Mouse (Mus musculus): Measurements from ENCODE around the gene Cenpb. TPM values are rescaled to one million over a fixed set of nuclear protein-coding genes. Genes with fewer than 3 reads are reported as not detected.
A peak's percentile ranks its signal among the peaks of the same experiment; 100 is the strongest.

The Cenpb gene
- total RNA-seq, 2 experiments from 2014 or later = 72.3 to 78.8 TPM

GRCm38 (mm10) chr2:131174700-131175099, 5.2 kb downstream of the Cenpb start:
- peak overlapping the region; percentile 43; the same call in 1 of the 2 replicates for H3K27ac ChIP-seq
- peak; percentile 73 to 79 for DNase-seq (ENCODE audit: low spot score in 2 of 2)
- H3K4me3 ChIP-seq = peak overlapping the region; percentile 62
- TF ChIP-seq CTCF (conservative IDR thresholded peaks at IDR 0.05) = no peak

DNA sequence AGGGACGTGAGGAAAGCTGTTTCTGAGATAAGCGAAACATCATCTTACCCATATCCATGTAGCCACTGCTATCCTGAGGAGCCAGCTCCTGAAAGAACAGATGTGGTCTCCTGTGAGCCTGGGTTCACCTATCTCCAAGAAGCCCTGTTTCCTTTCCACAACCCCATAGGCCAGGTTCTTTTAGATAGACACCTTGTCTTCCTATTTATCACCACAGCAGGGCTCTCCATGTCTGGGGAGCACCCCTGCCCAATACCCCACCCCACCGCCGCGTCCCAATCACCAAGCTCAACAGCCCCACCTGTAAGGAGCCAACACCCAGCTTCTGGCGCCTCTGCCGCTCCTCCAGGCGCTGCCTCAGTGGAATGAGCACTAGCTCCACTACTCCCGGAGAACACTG, 7.5 kb downstream of the Cenpb start:
- no peak for DNase-seq (ENCODE audit: low spot score in 2 of 2)

DNA sequence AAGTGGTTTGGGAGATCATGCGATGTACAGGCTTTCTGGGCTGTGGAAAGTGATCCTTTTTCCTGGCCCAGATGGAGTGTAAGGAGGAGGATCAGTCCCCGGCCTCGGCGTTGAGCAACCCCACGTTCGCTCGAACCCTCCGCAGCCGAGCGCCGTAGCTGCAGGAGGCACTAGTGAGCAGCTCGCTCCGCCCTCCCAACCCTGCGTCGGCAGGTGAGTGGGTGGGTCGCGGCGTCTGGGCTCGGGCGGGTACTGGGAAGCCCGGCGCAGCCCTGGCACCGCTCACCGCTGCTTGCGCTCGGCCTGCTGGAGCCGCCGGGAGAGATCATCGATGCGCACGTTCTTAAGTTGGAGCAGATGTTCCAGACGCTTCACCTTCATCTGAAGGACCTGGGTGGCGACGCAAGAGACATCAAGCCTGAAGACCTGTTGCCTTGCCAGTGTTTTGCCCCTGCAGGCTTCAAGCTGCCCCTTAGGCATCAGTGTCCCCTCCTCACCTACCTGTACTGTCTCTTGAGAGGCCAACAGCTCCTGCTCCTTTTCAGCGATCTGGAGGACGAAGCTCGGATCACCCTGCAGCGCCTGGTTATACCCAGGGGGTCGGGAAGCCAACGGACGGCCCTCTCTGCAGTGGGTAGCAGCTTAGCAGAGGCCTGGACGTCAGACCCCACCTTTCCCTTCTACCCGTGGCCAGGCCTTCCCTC, 8.3 kb downstream of the Cenpb start:
- H3K4me3 ChIP-seq = peak overlapping the region; percentile 53
- peak overlapping the region; percentile 82 for H3K27ac ChIP-seq
- TF ChIP-seq CTCF (conservative IDR thresholded peaks at IDR 0.05) = peak; percentile 67
- peak; percentile 80 to 81 for DNase-seq (ENCODE audit: low spot score in 2 of 2)

More for the DNA sequence above, 7.5 kb downstream of the Cenpb start:
- TF ChIP-seq CTCF (conservative IDR thresholded peaks at IDR 0.05) = no peak
- no peak overlapping the region for H3K4me3 ChIP-seq
- no peak overlapping the region for H3K27ac ChIP-seq

DNA sequence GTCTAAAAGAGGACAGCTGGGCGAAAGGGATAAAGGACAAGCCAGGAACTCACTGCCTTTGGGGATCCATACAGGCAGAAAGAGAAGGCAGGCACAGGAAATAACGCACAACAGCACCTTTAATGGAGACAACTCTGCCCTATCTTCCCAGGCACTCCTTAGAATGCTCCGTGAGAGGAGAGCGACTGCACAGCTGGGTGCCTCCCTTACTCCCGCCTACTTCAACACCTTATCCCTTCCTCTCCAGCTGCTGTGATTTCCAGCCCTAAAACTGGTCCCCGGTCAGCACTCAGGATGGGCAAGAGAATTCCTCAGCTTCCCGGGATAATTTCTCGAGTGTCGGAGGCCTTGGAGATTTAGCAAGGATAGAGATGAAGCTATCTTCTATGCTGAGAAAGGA, 8.9 kb downstream of the Cenpb start:
- DNase-seq (ENCODE audit: low spot score in 2 of 2) = no peak
- Histone ChIP-seq H3K27ac (peak overlapping the region; percentile 82), H3K4me3 (peak overlapping the region; percentile 53)
- TF ChIP-seq CTCF (conservative IDR thresholded peaks at IDR 0.05) = no peak

- DNase-seq (ENCODE audit: low spot score in 2 of 2) = no peak
- H3K27ac ChIP-seq = peak overlapping the region; percentile 6; the same call in 1 of the 2 replicates
- no peak for TF ChIP-seq CTCF (conservative IDR thresholded peaks at IDR 0.05)
- H3K4me3 ChIP-seq = no peak overlapping the region
These were observed 11.0 kb downstream of the Cenpb start for GRCm38 (mm10) chr2:131168914-131169313.

GRCm38 (mm10) chr2:131167984-131168383, 11.9 kb downstream of the Cenpb start:
- no peak for TF ChIP-seq CTCF (conservative IDR thresholded peaks at IDR 0.05)
- Histone ChIP-seq H3K27ac (no peak overlapping the region), H3K4me3 (no peak overlapping the region)
- no peak for DNase-seq (ENCODE audit: low spot score in 2 of 2)

DNA sequence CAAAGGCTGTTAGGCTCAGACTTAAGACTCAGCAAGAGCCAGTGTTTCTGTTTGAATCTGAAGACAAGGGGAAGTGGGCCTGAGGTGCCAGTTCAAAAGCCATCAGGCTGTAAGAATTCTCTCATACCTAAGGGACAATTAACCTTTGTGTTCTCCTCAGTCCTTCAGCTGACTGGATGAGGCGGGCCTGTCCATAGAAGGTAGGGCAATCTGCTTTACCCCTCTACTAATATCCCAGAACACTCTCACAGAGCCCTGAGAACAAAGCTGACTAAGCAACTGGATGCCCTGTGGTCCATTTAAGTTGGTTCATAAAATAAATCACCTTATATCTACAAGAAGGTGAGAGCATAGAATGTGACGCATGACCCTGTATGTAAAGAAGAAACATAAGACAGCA, 13.7 kb downstream of the Cenpb start:
- no peak overlapping the region for H3K4me3 ChIP-seq
- no peak overlapping the region for H3K27ac ChIP-seq
- TF ChIP-seq CTCF (conservative IDR thresholded peaks at IDR 0.05) = no peak
- DNase-seq (ENCODE audit: low spot score in 2 of 2) = no peak

- no peak for TF ChIP-seq CTCF (conservative IDR thresholded peaks at IDR 0.05)
These were observed 15.9 kb downstream of the Cenpb start for GRCm38 (mm10) chr2:131163924-131164323.

DNA sequence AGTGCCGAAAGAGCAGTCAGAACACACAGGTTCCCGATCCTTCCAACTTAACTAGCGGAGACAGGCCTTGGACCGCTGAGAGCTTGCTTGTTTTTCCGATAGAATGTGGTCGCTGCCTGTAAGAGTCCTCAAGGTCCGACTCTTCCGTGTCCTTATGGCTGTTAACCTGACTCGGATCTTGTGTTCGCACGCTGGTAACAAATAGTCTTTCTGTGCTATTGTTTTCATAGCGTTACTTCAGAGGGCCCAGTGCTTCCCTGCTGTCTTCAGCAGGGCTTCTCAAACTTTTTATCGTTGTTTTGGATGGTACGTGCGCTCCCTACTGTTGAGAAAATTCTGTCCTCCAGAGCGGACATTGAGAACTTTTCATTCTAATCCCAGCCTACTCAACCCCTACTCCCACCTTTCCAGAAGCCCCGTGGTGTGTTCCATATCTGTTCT, 19.2 kb downstream of the Cenpb start:
- Histone ChIP-seq H3K27ac (peak overlapping the region; percentile 96), H3K4me3 (peak overlapping the region; percentile 84)
- TF ChIP-seq CTCF (conservative IDR thresholded peaks at IDR 0.05) = peak; percentile 66
- no peak for DNase-seq (ENCODE audit: low spot score in 2 of 2)

More at GRCm38 (mm10) chr2:131163924-131164323, 15.9 kb downstream of the Cenpb start:
- no peak overlapping the region for H3K4me3 ChIP-seq
- DNase-seq (ENCODE audit: low spot score in 2 of 2) = no peak
- peak overlapping the region; percentile 51 for H3K27ac ChIP-seq

DNA sequence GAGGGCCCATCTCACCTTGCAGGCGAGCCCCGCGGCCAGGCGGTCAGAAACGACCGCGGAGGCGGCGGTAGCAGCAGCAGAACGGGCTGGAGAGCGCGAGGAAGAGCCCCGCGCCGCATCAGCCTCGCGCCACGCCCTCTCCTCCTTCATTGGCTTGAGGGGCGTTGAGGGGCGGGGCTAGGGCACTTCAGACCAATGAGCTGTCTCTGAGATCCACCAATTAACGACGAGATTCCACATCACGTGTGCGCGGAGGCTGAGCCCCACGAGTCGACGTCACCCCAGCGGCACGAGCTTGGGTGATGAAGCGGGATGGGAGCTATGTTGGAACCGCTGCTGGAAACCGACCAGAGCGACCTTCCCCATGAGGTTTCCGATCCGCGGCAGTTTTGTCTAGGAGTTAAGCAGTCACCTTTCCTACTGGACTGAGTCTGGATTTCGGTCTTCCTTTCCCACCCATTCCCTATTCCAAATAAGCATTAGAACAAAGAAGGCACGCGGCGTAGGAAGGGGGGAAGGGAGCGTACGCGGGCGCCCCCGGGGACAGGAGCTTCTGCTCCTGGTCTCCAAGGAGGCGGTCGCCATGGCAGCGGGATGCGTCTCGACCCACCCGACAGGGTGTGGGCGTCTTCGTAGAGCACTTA, 19.8 kb downstream of the Cenpb start, which contains the start of gene 1700037H04Rik:
TSS of gene 1700037H04Rik (minus strand) at position 144 of the 644 bp plus-strand sequence.
- TF ChIP-seq CTCF (conservative IDR thresholded peaks at IDR 0.05) = no peak
- DNase-seq (ENCODE audit: low spot score in 2 of 2) = peak; percentile 93 to 97
- peak within 1 kb of the TSS; percentile 96 for H3K27ac ChIP-seq
- peak within 1 kb of the TSS; percentile 84 for H3K4me3 ChIP-seq

DNA sequence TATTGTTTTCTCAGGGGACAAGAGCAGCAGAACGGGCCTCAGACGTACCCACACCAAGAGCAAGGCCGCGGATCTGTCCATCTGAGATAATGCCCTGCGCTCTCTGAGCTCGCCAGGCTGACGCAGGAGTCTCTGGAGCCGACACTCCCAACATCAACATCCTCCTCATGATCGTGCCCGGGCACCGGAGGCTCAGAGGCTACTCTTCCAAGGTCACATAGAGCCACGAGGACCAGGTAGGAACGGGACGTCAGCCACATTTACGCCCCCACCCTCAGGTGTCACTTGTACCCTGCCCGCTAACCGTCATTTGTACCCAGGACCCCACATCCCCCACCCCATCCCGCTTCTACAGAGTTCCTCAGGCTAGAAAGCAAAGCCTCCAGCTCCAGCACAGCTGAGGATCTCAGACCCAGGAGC, 20.4 kb downstream of the Cenpb start:
- Histone ChIP-seq H3K4me3 (peak overlapping the region; percentile 84), H3K27ac (peak overlapping the region; percentile 96)
- TF ChIP-seq CTCF (conservative IDR thresholded peaks at IDR 0.05) = no peak
- no peak for DNase-seq (ENCODE audit: low spot score in 2 of 2)

DNA sequence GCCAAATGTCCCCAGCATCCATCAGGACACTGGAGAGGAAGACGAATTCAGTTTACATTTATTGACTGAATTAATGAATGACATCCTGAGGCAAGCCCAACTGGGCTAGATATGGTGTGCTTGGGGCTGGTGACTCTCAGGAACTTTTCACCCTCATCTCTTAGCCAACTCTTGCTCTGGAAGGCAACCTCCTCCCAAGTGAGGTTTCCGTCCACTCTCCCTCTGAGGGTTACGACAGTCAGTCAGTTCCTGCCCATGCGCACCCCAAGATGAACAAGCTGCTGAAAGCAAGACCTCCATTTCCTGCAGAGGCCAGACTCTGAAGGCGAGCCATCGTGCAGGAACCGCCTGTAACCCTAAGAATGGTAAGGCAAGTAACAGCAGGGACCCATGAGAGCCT, 22.9 kb downstream of the Cenpb start:
- H3K4me3 ChIP-seq = no peak overlapping the region
- no peak overlapping the region for H3K27ac ChIP-seq
- DNase-seq (ENCODE audit: low spot score in 2 of 2) = no peak
- no peak for TF ChIP-seq CTCF (conservative IDR thresholded peaks at IDR 0.05)

- Histone ChIP-seq H3K27ac (no peak overlapping the region), H3K4me3 (no peak overlapping the region)
- TF ChIP-seq CTCF (conservative IDR thresholded peaks at IDR 0.05) = no peak
- DNase-seq (ENCODE audit: low spot score in 2 of 2) = no peak
These were observed 25.8 kb downstream of the Cenpb start for GRCm38 (mm10) chr2:131154036-131154435.

Data from layer of hippocampus, adult 2 months (tissue).